In the genomic region with DNA sequence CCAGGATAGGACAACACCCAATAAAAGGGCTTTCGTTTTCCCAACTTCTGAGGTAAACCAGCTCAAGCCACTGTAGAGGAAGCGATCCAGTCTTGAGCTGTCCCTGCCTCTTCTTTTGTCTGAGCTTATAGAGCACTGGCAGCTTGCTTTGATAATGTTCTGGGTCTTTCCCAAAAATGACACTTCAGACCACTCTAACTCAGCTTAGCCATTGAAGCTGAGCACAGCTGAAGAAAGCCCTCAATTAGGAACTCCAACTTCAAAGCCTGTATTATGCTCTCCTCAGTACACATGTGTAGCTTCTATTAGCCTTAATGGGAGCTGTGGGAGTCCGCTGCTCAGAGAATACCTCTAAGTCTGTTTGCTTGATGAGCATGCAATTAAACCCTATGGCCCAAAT, we compare ENCODE assay signal across 26 mouse cellular contexts.
DNase-seq lines count a peak whose midpoint lies in the region; ATAC-seq lines count a peak whose summit lies in the region.
"Had no signal": no experiment of that assay in that cellular context is flagged by ENCODE, and none has a peak within 500 bp of the region (broad histone marks: within the 10 kb centered on the region; RNA-seq: fewer than 3 reads in every experiment).

No protein-coding gene starts in this region.

- no peak overlapping the region for H3K27ac ChIP-seq in midbrain, embryonic 15.5 days
- H3K27ac ChIP-seq in midbrain, embryonic 10.5 days (replicated peaks) = no peak overlapping the region
- no peak overlapping the region for H3K27ac ChIP-seq in forebrain, embryonic 10.5 days
- H3K27ac ChIP-seq in forebrain, embryonic 16.5 days (ENCODE audit: low read length) = no peak overlapping the region
- H3K27ac ChIP-seq: hindbrain, embryonic 10.5 days; hindbrain, postnatal 0 days; kidney, embryonic 15.5 days; limb, embryonic 12.5 days; liver, embryonic 12.5 days; neural tube, embryonic 15.5 days had no signal

- no peak overlapping the region for H3K9ac ChIP-seq in midbrain, embryonic 15.5 days
- H3K9ac ChIP-seq in forebrain, embryonic 16.5 days (replicated peaks; ENCODE audit: low read depth, low read length) = no peak overlapping the region
- H3K9ac ChIP-seq: heart, embryonic 12.5 days; kidney, embryonic 15.5 days; limb, embryonic 12.5 days; liver, embryonic 12.5 days; neural tube, embryonic 15.5 days had no signal

- intact Hi-C loops in left cerebral cortex, postnatal 36 days (cut with DNase I) = no loop called here

- H3K27me3 ChIP-seq in midbrain, embryonic 15.5 days (replicated peaks) = no peaks in the 10 kb centered on the region
- no peaks in the 10 kb centered on the region for H3K27me3 ChIP-seq in midbrain, embryonic 10.5 days (ENCODE audit: low read depth, poor library complexity, severe bottlenecking)
- no peaks in the 10 kb centered on the region for H3K27me3 ChIP-seq in forebrain, embryonic 10.5 days (ENCODE audit: poor library complexity, severe bottlenecking)
- no peaks in the 10 kb centered on the region for H3K27me3 ChIP-seq in forebrain, embryonic 16.5 days (replicated peaks; ENCODE audit: control insufficient read depth, insufficient read depth, low read length)
- H3K27me3 ChIP-seq: heart, embryonic 12.5 days; kidney, embryonic 15.5 days; limb, embryonic 12.5 days; liver, embryonic 12.5 days; neural tube, embryonic 15.5 days had no signal

- H3K4me2 ChIP-seq in midbrain, embryonic 15.5 days = no peak overlapping the region
- no peak overlapping the region for H3K4me2 ChIP-seq in forebrain, embryonic 16.5 days (ENCODE audit: low read length)
- H3K4me2 ChIP-seq: heart, embryonic 12.5 days; kidney, embryonic 15.5 days; limb, embryonic 12.5 days; liver, embryonic 12.5 days; neural tube, embryonic 15.5 days had no signal

- DNase-seq in midbrain, embryonic 10.5 days (ENCODE audit: low spot score) = no peak
- DNase-seq in forebrain, embryonic 10.5 days (ENCODE audit: extremely low spot score, low spot score) = peak; percentile 20
- DNase-seq in left cerebral cortex, postnatal 36 days (ENCODE audit: low spot score in 2 of 2) = no peak
- no peak for DNase-seq in spleen, postnatal 36 days (ENCODE audit: low spot score in 2 of 2)
- no peak for DNase-seq in urinary bladder, adult 18-20 months (ENCODE audit: low spot score in 2 of 2)
- DNase-seq: adrenal gland, postnatal 25 days; cerebellum, adult 9-11 months; gastrocnemius, postnatal 25 days; heart, adult 18-20 months; heart, postnatal 10 days; kidney, postnatal 36 days; layer of hippocampus, postnatal 36 days; lung, adult 18-20 months; lung, postnatal 10 days; right cerebral cortex, postnatal 14 days; thymus, postnatal 14 days had no signal

- 0 out of 2 replicates have a peak, but pooled peaks have one; percentile 39 for ATAC-seq in midbrain, embryonic 15.5 days (replicated peaks)
- peak; percentile 69 for ATAC-seq in forebrain, embryonic 16.5 days
- ATAC-seq: hindbrain, postnatal 0 days; intestine, embryonic 16.5 days; liver, embryonic 12.5 days had no signal

- no peaks in the 10 kb centered on the region for H3K9me3 ChIP-seq in midbrain, embryonic 15.5 days
- no peaks in the 10 kb centered on the region for H3K9me3 ChIP-seq in midbrain, embryonic 10.5 days (replicated peaks)
- H3K9me3 ChIP-seq in forebrain, embryonic 10.5 days = no peaks in the 10 kb centered on the region
- H3K9me3 ChIP-seq in forebrain, embryonic 16.5 days (ENCODE audit: control insufficient read depth, low read length) = no peaks in the 10 kb centered on the region
- H3K9me3 ChIP-seq: heart, embryonic 12.5 days; hindbrain, embryonic 10.5 days; kidney, embryonic 15.5 days; limb, embryonic 12.5 days; liver, embryonic 12.5 days; neural tube, embryonic 15.5 days had no signal

- 40% methylated on average over 3 of the region's 3 CpGs for WGBS in midbrain, embryonic 15.5 days
- 46% methylated on average over 3 of the region's 3 CpGs for WGBS in midbrain, embryonic 10.5 days
- WGBS in forebrain, embryonic 10.5 days = 22% methylated on average over 3 of the region's 3 CpGs
- 13% methylated on average over 3 of the region's 3 CpGs for WGBS in forebrain, embryonic 16.5 days

- no peaks in the 10 kb centered on the region for H3K4me1 ChIP-seq in midbrain, embryonic 15.5 days
- peaks cover 9% of the 10 kb centered on the region for H3K4me1 ChIP-seq in midbrain, embryonic 10.5 days
- H3K4me1 ChIP-seq in forebrain, embryonic 10.5 days = peaks cover 22% of the 10 kb centered on the region
- H3K4me1 ChIP-seq in forebrain, embryonic 16.5 days (replicated peaks; ENCODE audit: control insufficient read depth, insufficient read depth, low read length) = no peaks in the 10 kb centered on the region
- H3K4me1 ChIP-seq: heart, embryonic 12.5 days; kidney, embryonic 15.5 days; limb, embryonic 12.5 days; liver, embryonic 12.5 days; neural tube, embryonic 15.5 days had no signal

- no peaks in the 10 kb centered on the region for H3K36me3 ChIP-seq in midbrain, embryonic 15.5 days (replicated peaks)
- H3K36me3 ChIP-seq in midbrain, embryonic 10.5 days = no peaks in the 10 kb centered on the region
- H3K36me3 ChIP-seq in forebrain, embryonic 10.5 days (replicated peaks) = no peaks in the 10 kb centered on the region
- no peaks in the 10 kb centered on the region for H3K36me3 ChIP-seq in forebrain, embryonic 16.5 days (ENCODE audit: control insufficient read depth, insufficient read depth)
- H3K36me3 ChIP-seq: heart, embryonic 12.5 days; hindbrain, embryonic 10.5 days; kidney, embryonic 15.5 days; limb, embryonic 12.5 days; liver, embryonic 12.5 days; neural tube, embryonic 15.5 days had no signal

- H3K4me3 ChIP-seq in midbrain, embryonic 15.5 days = no peak overlapping the region
- H3K4me3 ChIP-seq in midbrain, embryonic 10.5 days = no peak overlapping the region
- no peak overlapping the region for H3K4me3 ChIP-seq in forebrain, embryonic 10.5 days
- H3K4me3 ChIP-seq in forebrain, embryonic 16.5 days (replicated peaks; ENCODE audit: low read length) = no peak overlapping the region
- H3K4me3 ChIP-seq: heart, embryonic 12.5 days; hindbrain, embryonic 10.5 days; kidney, embryonic 15.5 days; limb, embryonic 12.5 days; liver, embryonic 12.5 days; neural tube, embryonic 15.5 days had no signal
